Mouse (Mus musculus): ENCODE results near the gene 1700122O11Rik. TPM values are rescaled to one million over a fixed set of nuclear protein-coding genes. Genes with fewer than 3 reads are reported as not detected.

1700122O11Rik gene
- not detected in 2 replicates for polyA plus RNA-seq (2012; ENCODE audit: insufficient read depth, low replicate concordance)

DNA sequence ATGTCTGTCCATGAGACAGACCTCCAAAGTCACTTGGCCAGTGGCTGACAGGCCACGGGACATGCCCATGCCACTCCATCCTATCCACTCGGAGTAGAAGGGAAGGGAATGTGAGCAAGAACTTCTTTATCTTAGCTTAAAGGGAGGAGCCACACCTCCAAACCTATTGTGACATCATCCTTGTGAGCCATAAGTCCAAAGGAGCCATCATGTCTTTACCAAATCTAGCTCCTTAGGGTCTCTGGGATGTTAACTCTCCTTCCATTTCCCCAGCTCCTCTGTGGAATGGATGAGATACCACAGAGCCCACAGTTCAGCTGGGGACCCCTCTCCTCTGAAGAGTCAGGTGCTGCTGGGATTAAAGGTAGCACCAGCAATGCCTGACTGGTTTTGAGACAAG is at the start of gene 1700122O11Rik:
Gene 1700122O11Rik (minus strand): TSS at position 101 of the 400 bp plus-strand sequence.
- no peaks in the 10 kb centered on the region for H3K9me3 ChIP-seq
- TF ChIP-seq FLI1 (IDR thresholded peaks at IDR 0.05; ENCODE audit: low read length) (no peak), GATA1 (IDR thresholded peaks at IDR 0.05; ENCODE audit: borderline replicate concordance, low read length) (no peak)
- peaks cover 57% of the 10 kb centered on the region for H3K27me3 ChIP-seq (replicated peaks)
- no peaks in the 10 kb centered on the region for H3K36me3 ChIP-seq (replicated peaks; ENCODE audit: low read length)
- peaks cover 28% of the 10 kb centered on the region for H3K4me1 ChIP-seq
- H3K4me3 ChIP-seq (replicated peaks) = no peak within 1 kb of the TSS

DNA sequence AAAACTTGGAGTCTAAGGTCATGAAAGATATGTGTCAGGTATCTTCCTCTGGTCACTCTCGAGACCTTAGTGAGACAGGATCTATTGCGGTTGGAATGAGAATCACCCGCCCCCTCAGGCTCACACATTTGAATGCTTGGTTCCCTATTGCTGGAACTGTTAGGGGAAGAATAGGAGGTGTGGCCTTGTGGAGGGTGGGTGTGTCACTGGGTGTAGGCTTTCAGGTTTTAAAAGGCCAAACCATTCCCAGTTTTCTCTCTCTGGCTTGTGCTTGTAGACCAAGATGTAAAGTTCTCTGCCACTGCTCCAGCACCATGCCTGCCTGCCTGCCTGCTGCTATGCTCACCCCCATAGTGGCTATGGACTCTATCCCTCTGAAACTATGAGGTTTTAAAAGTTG is 42.5 kb upstream of the 1700122O11Rik start:
- Histone ChIP-seq H3K27me3 (replicated peaks) (peaks cover 15% of the 10 kb centered on the region), H3K9me3 (0 out of 2 replicates have a peak, but pooled peaks cover 3% of the 10 kb centered on the region), H3K36me3 (replicated peaks; ENCODE audit: low read length) (no peaks in the 10 kb centered on the region), H3K4me1 (no peaks in the 10 kb centered on the region), H3K4me3 (replicated peaks) (no peak overlapping the region)
- TF ChIP-seq FLI1 (IDR thresholded peaks at IDR 0.05; ENCODE audit: low read length) (no peak), GATA1 (IDR thresholded peaks at IDR 0.05; ENCODE audit: borderline replicate concordance, low read length) (no peak)

GRCm38 (mm10) chr17:48067729-48068128 is 29.6 kb upstream of the 1700122O11Rik start:
- H3K27me3 ChIP-seq (replicated peaks) = peaks cover 29% of the 10 kb centered on the region
- H3K36me3 ChIP-seq (replicated peaks; ENCODE audit: low read length) = no peaks in the 10 kb centered on the region
- peaks cover 18% of the 10 kb centered on the region for H3K9me3 ChIP-seq
- no peak for TF ChIP-seq FLI1 (IDR thresholded peaks at IDR 0.05; ENCODE audit: low read length)
- TF ChIP-seq GATA1 (IDR thresholded peaks at IDR 0.05; ENCODE audit: borderline replicate concordance, low read length) = no peak
- H3K4me3 ChIP-seq (replicated peaks) = no peak overlapping the region
- no peaks in the 10 kb centered on the region for H3K4me1 ChIP-seq

DNA sequence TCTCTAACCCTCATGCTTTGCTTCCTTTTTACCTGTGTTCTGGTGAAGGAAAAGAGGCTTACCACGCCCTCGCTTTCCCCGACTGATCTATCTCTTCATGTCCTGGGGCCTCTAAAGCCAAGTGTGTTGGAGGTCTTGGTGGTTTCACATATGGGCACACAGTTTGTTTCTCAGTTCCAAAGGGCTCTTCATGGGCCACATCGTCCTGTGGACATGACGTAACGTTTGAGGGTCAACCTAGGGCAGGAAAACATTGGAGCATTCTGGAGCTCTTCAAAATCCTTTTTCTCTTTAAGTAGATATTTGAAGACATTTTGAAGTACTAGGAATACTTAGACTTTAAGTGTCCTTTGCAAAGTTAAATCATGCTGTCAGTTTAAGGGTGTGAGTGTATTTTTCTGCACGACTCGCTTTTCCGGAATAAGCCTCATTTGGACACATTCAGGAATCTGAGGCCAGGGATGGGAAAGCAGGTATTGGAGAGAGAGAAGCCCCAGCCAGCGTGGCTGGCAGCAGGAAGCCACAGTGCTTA is 29.1 kb upstream of the 1700122O11Rik start:
- H3K4me3 ChIP-seq (replicated peaks) = no peak overlapping the region
- no peaks in the 10 kb centered on the region for H3K4me1 ChIP-seq

DNA sequence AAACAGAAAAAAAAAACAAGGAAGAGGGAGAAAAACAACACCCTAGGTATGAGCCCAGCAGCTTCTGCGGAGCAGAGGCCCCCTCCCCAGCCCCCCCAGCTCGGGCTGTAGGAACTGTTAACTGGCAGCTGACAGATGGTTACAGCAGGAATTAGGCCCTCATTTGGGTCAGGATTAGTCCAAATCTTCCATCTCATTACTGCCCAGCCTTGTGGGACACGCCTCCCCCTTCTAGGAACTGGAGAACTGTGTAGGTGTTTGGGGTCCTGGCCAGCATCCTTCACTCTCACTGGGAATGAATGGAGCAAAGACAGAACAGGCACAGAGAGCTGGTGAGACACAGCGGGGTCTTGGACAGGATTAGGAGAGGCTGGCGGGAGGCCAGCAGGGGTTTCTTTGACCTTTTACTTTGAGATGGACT is 27.0 kb upstream of the 1700122O11Rik start:
- no peaks in the 10 kb centered on the region for H3K9me3 ChIP-seq
- H3K4me1 ChIP-seq = no peaks in the 10 kb centered on the region
- TF ChIP-seq GATA1 (IDR thresholded peaks at IDR 0.05; ENCODE audit: borderline replicate concordance, low read length) (no peak), FLI1 (IDR thresholded peaks at IDR 0.05; ENCODE audit: low read length) (no peak)
- peaks cover 38% of the 10 kb centered on the region for H3K27me3 ChIP-seq (replicated peaks)
- H3K36me3 ChIP-seq (replicated peaks; ENCODE audit: low read length) = no peaks in the 10 kb centered on the region
- H3K4me3 ChIP-seq (replicated peaks) = no peak overlapping the region

More for the DNA sequence above, 29.1 kb upstream of the 1700122O11Rik start:
- no peaks in the 10 kb centered on the region for H3K36me3 ChIP-seq (replicated peaks; ENCODE audit: low read length)
- H3K27me3 ChIP-seq (replicated peaks) = peaks cover 31% of the 10 kb centered on the region
- peaks cover 18% of the 10 kb centered on the region for H3K9me3 ChIP-seq
- TF ChIP-seq FLI1 (IDR thresholded peaks at IDR 0.05; ENCODE audit: low read length) (no peak), GATA1 (IDR thresholded peaks at IDR 0.05; ENCODE audit: borderline replicate concordance, low read length) (no peak)

- TF ChIP-seq GATA1 (IDR thresholded peaks at IDR 0.05; ENCODE audit: borderline replicate concordance, low read length) (no peak), FLI1 (IDR thresholded peaks at IDR 0.05; ENCODE audit: low read length) (no peak)
- Histone ChIP-seq H3K4me1 (no peaks in the 10 kb centered on the region), H3K9me3 (no peaks in the 10 kb centered on the region), H3K4me3 (replicated peaks) (no peak overlapping the region), H3K36me3 (replicated peaks; ENCODE audit: low read length) (no peaks in the 10 kb centered on the region), H3K27me3 (replicated peaks) (peaks cover 39% of the 10 kb centered on the region)
These were observed 26.2 kb upstream of the 1700122O11Rik start for GRCm38 (mm10) chr17:48064196-48064843.

- TF ChIP-seq FLI1 (IDR thresholded peaks at IDR 0.05; ENCODE audit: low read length) (no peak), GATA1 (IDR thresholded peaks at IDR 0.05; ENCODE audit: borderline replicate concordance, low read length) (no peak)
These were observed 19.3 kb upstream of the 1700122O11Rik start for GRCm38 (mm10) chr17:48057382-48057781.

DNA sequence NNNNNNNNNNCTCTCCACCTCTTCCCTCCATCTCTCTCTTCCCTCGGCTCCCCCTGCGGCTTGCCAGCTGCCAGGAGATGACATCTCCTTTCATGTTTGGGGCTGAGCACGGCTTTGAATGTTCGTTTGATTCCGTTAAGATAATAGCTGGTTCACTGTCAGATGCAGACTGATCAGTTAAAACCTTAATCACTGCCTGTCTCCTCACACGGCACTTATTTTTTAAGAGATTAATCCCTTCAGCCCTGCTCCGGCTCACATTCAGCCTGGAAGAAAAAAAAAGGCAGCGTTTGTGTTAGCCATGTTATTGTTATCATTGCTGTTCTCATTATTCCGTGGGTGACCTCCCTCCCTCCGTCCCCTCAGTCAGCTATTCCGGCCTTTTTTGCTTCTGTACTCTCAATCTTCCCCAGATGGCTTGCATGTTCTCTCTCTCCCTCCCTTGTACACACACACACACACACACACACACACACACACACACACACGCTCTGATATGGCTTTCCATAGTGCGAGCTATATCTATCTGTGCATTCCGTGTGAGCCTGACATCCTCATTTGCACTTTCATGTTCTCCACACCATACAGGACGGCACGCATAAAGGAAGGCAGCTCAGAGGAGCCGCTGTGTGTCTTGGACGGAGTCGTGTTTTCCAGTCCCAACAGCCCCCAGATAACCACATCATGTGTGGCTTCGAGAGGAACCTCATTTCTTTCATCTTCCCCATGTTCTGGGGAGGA is 17.2 kb upstream of the 1700122O11Rik start:
- TF ChIP-seq GATA1 (IDR thresholded peaks at IDR 0.05; ENCODE audit: borderline replicate concordance, low read length) (no peak), FLI1 (IDR thresholded peaks at IDR 0.05; ENCODE audit: low read length) (no peak)
- Histone ChIP-seq H3K4me3 (replicated peaks) (no peak overlapping the region), H3K36me3 (replicated peaks; ENCODE audit: low read length) (no peaks in the 10 kb centered on the region), H3K27me3 (replicated peaks) (peaks cover 58% of the 10 kb centered on the region), H3K4me1 (no peaks in the 10 kb centered on the region), H3K9me3 (peaks cover 9% of the 10 kb centered on the region)

More at GRCm38 (mm10) chr17:48057382-48057781, 19.3 kb upstream of the 1700122O11Rik start:
- no peak overlapping the region for H3K4me3 ChIP-seq (replicated peaks)
- no peaks in the 10 kb centered on the region for H3K36me3 ChIP-seq (replicated peaks; ENCODE audit: low read length)
- peaks cover 9% of the 10 kb centered on the region for H3K9me3 ChIP-seq
- H3K4me1 ChIP-seq = no peaks in the 10 kb centered on the region
- H3K27me3 ChIP-seq (replicated peaks) = peaks cover 58% of the 10 kb centered on the region

DNA sequence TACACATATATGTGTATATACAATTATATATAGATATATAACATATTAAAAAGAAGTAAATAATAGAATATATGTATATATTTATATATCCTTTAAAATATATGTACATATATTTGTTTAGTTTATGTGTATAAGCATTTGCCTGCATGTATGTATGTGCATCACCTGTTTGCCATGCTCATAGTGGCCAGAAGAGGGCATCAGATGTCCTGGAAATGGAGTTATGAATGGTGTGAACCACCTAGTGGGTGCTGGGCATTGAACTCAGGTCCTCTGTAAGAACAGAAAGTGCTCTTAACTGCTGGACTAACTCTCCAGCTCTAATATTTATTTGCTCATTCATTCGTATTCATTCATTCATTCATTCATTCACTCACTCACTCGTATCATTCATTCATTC is 15.6 kb upstream of the 1700122O11Rik start:
- no peaks in the 10 kb centered on the region for H3K4me1 ChIP-seq
- peaks cover 62% of the 10 kb centered on the region for H3K27me3 ChIP-seq (replicated peaks)
- no peak for TF ChIP-seq GATA1 (IDR thresholded peaks at IDR 0.05; ENCODE audit: borderline replicate concordance, low read length)
- TF ChIP-seq FLI1 (IDR thresholded peaks at IDR 0.05; ENCODE audit: low read length) = no peak
- H3K36me3 ChIP-seq (replicated peaks; ENCODE audit: low read length) = no peaks in the 10 kb centered on the region
- peaks cover 9% of the 10 kb centered on the region for H3K9me3 ChIP-seq
- H3K4me3 ChIP-seq (replicated peaks) = no peak overlapping the region

All from megakaryocyte, embryonic 14.5 days (primary cell).